Mouse (Mus musculus): Measurements from ENCODE around the gene Cabp7.

Cabp7 gene

GRCm38 (mm10) chr11:4691213-4691612 is 55.4 kb downstream of the Cabp7 start:
- TF ChIP-seq NANOG (IDR thresholded peaks at IDR 0.05; ENCODE audit: borderline replicate concordance, low read length) (no peak), POU5F1 (IDR thresholded peaks at IDR 0.05; ENCODE audit: borderline replicate concordance, low read length) (no peak), CTCF (conservative IDR thresholded peaks at IDR 0.05; ENCODE audit: low read length) (no peak)
- peak overlapping the region; percentile 37 for H3K4me3 ChIP-seq (replicated peaks; ENCODE audit: low read length)
- H3K4me1 ChIP-seq (replicated peaks; ENCODE audit: low read depth, low read length), result peaks cover 48% of the 10 kb centered on the region
- H3K27me3 ChIP-seq (ENCODE audit: insufficient read depth, low read length), result no peaks in the 10 kb centered on the region
- no peaks in the 10 kb centered on the region for H3K36me3 ChIP-seq (ENCODE audit: insufficient read depth, low read length)
- 0 out of 2 replicates have a peak, but pooled peaks cover 5% of the 10 kb centered on the region for H3K9me3 ChIP-seq (ENCODE audit: low read length)

- Histone ChIP-seq H3K27me3 (ENCODE audit: insufficient read depth, low read length) (no peaks in the 10 kb centered on the region), H3K36me3 (ENCODE audit: insufficient read depth, low read length) (no peaks in the 10 kb centered on the region)
- no peak for TF ChIP-seq NANOG (IDR thresholded peaks at IDR 0.05; ENCODE audit: borderline replicate concordance, low read length)
- no peak for TF ChIP-seq POU5F1 (IDR thresholded peaks at IDR 0.05; ENCODE audit: borderline replicate concordance, low read length)
- no peak for TF ChIP-seq CTCF (conservative IDR thresholded peaks at IDR 0.05; ENCODE audit: low read length)
Measured at GRCm38 (mm10) chr11:4690353-4690752, 56.2 kb downstream of the Cabp7 start.

GRCm38 (mm10) chr11:4688632-4689380 is 57.8 kb downstream of the Cabp7 start:
- Histone ChIP-seq H3K4me3 (replicated peaks; ENCODE audit: low read length) (no peak overlapping the region), H3K27me3 (ENCODE audit: insufficient read depth, low read length) (no peaks in the 10 kb centered on the region), H3K4me1 (replicated peaks; ENCODE audit: low read depth, low read length) (peaks cover 57% of the 10 kb centered on the region), H3K36me3 (ENCODE audit: insufficient read depth, low read length) (peaks cover 14% of the 10 kb centered on the region), H3K9me3 (ENCODE audit: low read length) (no peaks in the 10 kb centered on the region)
- TF ChIP-seq POU5F1 (IDR thresholded peaks at IDR 0.05; ENCODE audit: borderline replicate concordance, low read length) (no peak), NANOG (IDR thresholded peaks at IDR 0.05; ENCODE audit: borderline replicate concordance, low read length) (no peak), CTCF (conservative IDR thresholded peaks at IDR 0.05; ENCODE audit: low read length) (no peak)

More at GRCm38 (mm10) chr11:4690353-4690752, 56.2 kb downstream of the Cabp7 start:
- peaks cover 48% of the 10 kb centered on the region for H3K4me1 ChIP-seq (replicated peaks; ENCODE audit: low read depth, low read length)
- H3K9me3 ChIP-seq (ENCODE audit: low read length), result 0 out of 2 replicates have a peak, but pooled peaks cover 5% of the 10 kb centered on the region
- H3K4me3 ChIP-seq (replicated peaks; ENCODE audit: low read length), result peak overlapping the region; percentile 37

- no peaks in the 10 kb centered on the region for H3K9me3 ChIP-seq (ENCODE audit: low read length)
- H3K4me1 ChIP-seq (replicated peaks; ENCODE audit: low read depth, low read length), result peaks cover 59% of the 10 kb centered on the region
- H3K4me3 ChIP-seq (replicated peaks; ENCODE audit: low read length), result no peak overlapping the region
- TF ChIP-seq POU5F1 (IDR thresholded peaks at IDR 0.05; ENCODE audit: borderline replicate concordance, low read length), result no peak
- no peak for TF ChIP-seq NANOG (IDR thresholded peaks at IDR 0.05; ENCODE audit: borderline replicate concordance, low read length)
- no peak for TF ChIP-seq CTCF (conservative IDR thresholded peaks at IDR 0.05; ENCODE audit: low read length)
- no peaks in the 10 kb centered on the region for H3K27me3 ChIP-seq (ENCODE audit: insufficient read depth, low read length)
- H3K36me3 ChIP-seq (ENCODE audit: insufficient read depth, low read length), result peaks cover 24% of the 10 kb centered on the region
Measured at GRCm38 (mm10) chr11:4687874-4688273, 58.7 kb downstream of the Cabp7 start.

- Histone ChIP-seq H3K9me3 (ENCODE audit: low read length) (no peaks in the 10 kb centered on the region), H3K4me1 (replicated peaks; ENCODE audit: low read depth, low read length) (peaks cover 54% of the 10 kb centered on the region), H3K27me3 (ENCODE audit: insufficient read depth, low read length) (no peaks in the 10 kb centered on the region), H3K36me3 (ENCODE audit: insufficient read depth, low read length) (peaks cover 32% of the 10 kb centered on the region), H3K4me3 (replicated peaks; ENCODE audit: low read length) (no peak overlapping the region)
- TF ChIP-seq CTCF (conservative IDR thresholded peaks at IDR 0.05; ENCODE audit: low read length), result no peak
- no peak for TF ChIP-seq POU5F1 (IDR thresholded peaks at IDR 0.05; ENCODE audit: borderline replicate concordance, low read length)
- no peak for TF ChIP-seq NANOG (IDR thresholded peaks at IDR 0.05; ENCODE audit: borderline replicate concordance, low read length)
Measured at GRCm38 (mm10) chr11:4687027-4687426, 59.6 kb downstream of the Cabp7 start.

Data from E14TG2a.4 (cell line).